Mouse (Mus musculus): ENCODE data around the gene Dclk1.

Gene Dclk1

DNA sequence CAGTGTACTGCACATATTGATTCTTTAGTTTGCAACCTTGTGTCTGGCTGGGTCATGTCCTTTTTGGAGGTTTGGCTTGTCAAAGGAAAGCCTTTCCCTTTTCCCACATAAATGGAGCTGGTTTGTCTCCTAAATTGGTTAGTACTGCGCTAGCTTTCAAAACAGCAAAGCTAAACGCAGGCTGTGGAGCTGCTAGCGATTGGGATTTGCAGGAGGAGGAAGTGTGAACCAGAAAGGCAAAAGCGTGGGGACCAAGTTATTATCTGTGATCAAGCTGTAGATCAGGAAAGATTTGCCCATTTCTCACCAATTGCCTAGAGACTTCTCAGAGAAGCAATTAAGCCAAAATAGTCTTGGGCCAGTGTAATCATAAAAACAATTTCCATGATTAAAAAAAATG is 100.3 kb downstream of the Dclk1 start:
- WGBS = 47% methylated on average over 4 of the region's 4 CpGs

DNA sequence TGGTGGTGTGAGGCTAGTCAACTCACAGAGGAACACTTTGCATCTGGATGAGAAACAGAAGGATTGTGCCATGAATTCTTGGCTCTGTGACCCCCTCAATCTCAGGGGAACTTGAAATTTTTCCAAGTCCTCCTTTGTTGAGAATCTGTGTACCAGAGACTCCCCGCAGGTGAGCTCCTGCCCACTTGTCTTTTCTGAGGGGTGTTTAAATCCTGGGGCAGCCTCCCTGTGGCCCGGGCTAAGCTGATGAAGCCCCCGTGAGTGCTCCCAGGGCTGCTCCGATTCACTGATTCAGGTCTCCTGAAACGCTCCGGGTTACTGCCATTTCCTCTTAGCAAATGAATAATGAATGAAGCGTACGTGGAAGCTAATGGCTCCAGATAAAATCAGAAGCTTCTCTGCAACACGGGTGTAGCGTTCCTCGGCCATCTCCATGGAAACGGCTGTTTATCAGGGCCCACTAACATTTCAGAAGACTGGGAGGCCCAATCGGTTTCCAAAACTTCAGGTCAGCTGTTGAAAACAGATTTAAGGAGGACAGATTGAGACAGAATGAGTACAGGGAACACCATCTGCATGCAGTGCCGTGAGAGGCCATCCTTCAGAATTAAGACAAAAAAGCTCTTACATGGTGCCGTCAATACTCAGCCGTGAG is 105.3 kb downstream of the Dclk1 start:
- 12% methylated on average over 16 of the region's 16 CpGs for WGBS

DNA sequence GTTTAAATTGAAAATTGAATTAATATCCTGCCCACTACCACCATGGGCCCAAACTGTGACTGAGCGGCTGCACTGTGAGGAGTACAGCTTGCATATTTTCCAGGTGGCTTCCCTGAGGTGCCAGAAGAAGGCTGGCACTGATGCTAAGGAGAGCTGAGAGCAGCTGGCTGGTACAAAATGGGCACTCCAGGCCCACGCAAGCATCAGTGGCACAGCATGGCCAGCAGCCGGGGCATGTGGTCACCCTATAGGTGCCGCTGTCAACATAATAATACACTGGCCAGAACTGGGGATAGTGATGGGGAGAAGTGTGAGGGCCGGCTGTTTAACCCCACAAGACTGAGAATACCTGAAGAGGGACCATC is 105.8 kb downstream of the Dclk1 start:
- WGBS = 43% methylated on average over 5 of the region's 5 CpGs

DNA sequence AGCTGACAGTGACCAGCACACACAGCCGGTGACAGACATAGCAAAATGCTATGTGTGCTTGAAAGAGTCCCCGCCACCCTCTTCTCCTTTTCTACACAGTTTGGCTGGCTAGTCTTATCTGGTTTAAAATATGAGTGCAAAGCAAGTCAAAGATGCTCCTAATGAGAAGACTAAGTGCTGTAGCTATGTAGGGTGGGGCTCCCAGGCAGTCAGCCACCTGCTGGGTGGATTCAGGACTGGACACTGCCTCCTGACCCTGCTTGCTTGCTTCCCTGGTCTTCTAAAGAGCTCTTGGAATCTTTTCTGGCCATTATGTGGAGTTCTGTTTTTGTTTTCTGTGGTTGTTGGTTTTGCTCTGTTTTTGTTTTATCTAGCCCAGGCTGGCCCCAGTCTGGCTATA is 108.0 kb downstream of the Dclk1 start:
- 39% methylated on average over 2 of the region's 2 CpGs for WGBS

DNA sequence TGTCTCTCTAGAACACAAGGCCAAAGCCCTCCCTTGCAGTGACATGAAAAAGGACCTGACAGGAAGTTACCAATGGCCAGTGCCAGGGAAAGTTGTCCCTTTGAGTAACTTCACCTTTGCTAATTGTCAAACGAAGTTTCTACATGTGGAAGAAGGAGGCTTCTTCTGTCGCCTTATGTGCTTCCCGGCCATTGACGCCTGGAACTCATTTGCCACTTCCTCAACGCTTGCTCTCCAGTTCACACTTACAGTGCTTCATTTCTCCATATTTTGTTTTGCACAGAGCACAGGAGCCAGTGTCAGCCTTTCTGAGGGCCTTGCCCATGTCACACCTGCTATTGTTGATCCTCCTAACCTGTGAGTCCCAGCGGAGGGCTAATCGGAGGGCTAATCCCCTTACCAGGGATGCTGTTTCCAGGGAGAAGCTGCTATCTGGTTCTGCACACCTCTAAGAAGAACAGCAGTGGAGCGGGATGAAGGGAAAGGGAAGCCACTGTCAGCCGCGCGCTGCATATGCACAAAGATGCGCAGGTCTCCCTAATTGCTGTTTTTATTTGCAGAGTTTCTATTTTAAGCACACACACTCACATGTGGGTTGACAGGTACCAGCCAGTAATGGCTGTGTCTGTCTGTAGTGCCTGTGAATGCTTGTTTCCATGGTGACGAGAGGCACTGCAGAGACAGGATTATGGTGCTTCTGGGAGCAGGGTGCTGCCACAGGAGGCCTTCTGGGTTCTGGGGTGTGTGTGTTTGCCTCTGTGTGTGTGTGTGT is 109.3 kb downstream of the Dclk1 start:
- WGBS = 41% methylated on average over 13 of the region's 13 CpGs

DNA sequence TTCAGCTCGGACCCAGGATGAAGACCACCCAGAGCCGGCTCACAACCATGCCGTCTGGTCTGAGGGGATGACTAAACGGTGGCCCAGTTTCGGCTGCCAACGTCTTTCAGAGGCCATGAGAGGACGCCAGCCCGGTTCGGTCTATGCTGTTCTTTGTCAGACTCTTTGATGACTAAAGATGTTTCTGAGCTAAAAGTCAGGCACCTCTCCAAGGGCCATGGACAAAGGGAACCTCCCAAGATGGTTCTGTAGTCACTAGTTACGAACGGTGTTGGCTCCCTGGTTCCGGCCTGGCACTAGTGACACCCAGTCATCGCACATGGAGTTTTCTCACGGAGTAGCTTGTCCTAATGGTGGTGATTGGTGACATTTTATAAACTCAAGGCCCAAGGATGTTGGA is 110.4 kb downstream of the Dclk1 start:
- 32% methylated on average over 14 of the region's 14 CpGs for WGBS

DNA sequence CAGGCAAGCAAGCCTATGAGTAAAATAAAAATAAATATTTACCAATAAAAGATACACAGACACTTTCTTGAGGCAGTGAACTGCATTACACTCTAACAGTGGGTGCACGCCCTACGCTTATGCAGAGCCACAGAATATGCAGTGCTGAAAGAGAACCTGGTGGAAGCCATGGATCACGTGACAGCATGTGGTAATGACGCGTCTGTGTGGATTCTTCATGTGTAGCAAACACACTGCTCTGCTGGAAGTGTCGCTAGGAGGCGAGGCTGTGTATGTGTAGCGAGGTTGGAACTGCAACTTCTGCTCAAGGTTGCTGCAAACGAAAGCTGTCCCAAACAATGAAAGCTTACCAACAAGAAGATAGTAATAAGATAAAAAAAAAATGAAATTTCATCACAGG is 111.0 kb downstream of the Dclk1 start:
- WGBS = 39% methylated on average over 9 of the region's 9 CpGs

DNA sequence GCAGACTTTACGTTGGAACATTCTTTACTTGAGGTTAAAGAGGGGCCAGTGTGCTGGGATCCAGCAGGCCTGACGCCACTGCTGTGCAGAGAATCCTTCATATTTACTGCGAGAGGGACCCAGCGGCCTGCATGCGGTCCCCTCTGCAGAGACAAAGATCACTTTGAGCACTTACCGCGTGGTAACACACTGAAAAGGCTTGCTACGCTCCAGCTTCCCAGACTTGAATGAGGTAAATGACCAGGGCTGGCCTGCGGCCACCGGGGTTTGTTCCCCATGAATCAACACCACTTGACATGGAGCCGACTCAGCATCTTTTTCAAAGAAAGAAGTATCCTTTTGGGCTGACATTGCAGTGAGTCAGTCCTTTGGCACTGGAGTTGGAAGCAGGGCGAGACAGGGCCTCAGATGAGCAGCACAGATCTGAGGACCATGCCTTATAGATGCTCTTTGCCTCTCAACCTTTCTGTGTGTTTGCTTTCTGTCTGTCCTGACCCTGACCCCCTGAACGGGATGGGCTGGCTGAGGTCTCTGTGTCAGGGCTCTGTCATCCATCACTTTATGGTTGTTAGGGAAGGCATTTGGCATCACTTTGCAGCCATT is 111.8 kb downstream of the Dclk1 start:
- 29% methylated on average over 13 of the region's 13 CpGs for WGBS

DNA sequence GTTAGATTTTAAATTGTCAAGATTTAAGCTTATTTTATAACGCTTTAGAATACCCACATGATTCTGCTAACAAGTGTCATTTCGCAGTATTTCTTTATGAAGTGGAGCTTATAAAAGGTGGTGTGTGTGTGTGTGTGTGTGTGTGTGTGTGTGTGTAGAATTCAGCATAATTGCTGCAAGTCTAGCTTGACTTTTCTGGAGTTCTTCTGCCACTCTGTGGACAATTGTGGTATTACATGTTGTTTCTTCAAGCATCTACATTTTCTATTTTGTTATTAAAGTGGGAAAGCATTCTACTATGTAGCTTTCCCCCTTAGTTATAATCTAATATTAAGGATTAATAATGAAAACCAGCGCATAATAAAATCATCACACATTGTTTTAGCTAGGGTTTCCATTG is 112.6 kb downstream of the Dclk1 start:
- WGBS = 17% methylated on average over 3 of the region's 3 CpGs

DNA sequence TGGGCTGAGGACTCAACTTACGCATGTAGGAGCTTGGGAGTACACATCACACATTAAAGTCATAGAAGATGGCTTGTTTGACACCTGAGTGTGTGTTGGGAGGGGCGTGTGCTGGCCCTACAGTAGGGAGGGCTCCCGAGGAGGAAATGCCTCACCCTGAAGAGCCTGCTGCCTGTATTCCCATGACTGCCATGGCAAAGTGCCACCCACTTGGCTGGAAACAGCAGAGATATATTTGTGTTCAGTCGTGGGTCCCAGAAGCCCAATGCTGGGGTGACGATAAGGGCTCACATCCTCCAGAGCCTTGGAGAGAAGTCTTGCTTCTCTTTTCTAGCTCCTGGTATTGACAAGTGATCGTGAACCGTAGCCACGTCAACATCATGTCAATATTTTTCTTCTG is 116.3 kb downstream of the Dclk1 start:
- 67% methylated on average over 8 of the region's 8 CpGs for WGBS

DNA sequence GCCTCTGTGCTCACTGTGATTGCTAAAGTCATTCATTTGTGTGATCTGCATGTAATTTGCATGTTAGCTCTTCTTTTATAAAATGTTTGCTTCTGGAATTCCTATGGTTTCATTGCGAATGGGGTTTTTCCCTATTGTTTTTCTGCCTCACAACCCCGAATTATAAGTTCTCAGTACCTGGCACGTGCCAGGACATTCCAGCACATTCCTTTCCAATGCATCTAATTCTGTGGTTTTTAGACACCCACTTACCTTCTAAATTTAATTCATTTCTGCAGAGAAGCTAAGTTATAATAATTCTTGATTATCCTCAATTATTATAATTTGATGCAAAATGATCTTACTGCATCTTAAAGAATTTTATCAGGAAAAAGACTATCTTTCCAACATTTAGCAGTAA is 118.7 kb downstream of the Dclk1 start:
- 45% methylated on average over 3 of the region's 3 CpGs for WGBS

DNA sequence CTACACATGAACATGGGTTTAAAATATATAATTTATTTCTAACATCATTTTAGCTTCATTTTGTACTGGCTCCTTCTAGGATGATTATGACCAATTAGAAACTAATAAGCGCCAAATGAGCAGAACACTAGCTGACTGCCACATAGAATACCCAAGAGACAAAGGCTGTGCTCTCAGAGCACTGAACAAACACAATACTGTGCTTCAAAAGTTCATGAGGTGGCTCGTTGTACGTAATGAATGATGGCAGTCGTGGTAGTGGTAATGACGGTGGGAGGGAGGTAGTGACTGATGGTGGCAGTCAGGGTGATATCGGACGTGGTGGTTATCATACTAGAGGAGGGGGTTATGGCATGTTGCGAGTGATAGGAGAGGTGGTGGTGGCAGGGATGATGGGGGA is 125.0 kb downstream of the Dclk1 start:
- WGBS = 78% methylated on average over 8 of the region's 8 CpGs

DNA sequence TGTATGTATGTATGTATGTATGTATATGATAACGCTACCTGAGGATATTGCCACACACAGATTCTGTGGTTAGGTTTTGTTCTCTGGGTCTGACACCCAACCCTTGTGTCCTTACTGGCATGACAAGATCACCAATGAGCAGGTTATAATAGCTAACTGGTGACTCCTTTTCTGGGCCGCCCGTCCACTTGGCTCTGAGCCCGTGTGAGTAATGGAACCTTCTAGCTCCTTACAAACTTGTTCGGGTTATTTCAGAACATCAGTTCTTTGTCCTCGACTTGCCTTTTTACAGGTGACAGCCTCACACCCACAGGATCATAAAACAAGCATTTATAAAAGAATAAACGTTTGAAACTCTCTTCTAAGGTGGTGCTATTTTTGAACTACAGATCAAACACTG is 127.0 kb downstream of the Dclk1 start:
- WGBS = 59% methylated on average over 7 of the region's 7 CpGs

DNA sequence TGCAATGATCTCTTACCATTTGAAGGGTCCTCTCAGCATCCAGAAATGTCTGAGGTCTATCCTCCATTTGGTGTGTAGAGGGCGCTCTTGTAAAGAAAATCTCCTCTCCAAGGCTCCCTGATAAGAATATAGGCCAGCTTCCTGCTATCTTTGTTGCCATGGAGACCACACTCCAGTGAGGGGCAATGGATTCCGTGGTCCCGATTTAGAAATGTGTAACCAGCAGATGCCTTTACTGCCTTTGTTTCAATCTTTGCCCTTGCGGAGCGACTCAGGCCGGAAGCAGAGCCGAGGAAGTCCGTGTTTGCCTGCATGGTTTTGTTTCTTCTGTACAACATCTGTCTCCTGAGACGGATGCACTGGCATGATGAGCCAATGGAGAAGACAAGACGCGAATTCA is 131.5 kb downstream of the Dclk1 start:
- 3% methylated on average over 11 of the region's 11 CpGs for WGBS

DNA sequence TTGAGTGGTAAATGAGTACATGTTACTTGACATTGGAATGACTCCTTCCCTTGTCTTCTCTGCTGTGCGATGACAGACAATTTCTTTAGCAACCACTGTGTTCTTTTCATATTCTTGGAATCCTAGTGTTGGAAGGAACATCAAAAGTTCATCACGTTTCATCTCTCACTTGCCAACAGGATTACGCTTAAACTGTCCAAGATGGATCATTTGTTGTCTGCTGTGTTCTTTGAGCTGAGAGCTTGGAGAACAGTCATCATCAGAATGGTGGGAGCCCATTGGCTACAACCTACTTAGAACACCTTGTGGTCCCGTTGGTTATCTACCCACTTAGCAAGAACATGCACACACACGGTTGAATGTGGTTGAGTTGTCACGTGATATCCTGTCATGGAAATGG is 136.4 kb downstream of the Dclk1 start:
- 71% methylated on average over 6 of the region's 6 CpGs for WGBS

DNA sequence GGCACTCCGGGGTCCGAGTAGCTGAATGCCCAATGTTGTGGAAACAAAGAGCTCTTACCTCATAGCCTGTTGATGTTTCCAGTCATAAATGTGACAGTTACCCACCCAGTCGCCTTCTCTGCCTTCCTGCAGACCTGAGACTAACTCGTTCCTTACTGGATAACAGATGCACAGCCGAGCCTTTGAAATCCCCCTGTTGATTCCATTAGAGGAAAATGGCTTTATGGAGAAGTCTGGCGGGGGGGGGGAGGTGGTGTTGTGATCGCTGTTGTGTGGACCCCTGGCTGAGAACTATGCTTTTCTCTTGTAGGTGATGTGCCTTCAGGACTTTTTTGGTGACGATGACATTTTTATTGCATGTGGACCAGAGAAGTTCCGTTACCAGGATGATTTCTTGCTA is 138.3 kb downstream of the Dclk1 start:
- WGBS = 61% methylated on average over 9 of the region's 9 CpGs

DNA sequence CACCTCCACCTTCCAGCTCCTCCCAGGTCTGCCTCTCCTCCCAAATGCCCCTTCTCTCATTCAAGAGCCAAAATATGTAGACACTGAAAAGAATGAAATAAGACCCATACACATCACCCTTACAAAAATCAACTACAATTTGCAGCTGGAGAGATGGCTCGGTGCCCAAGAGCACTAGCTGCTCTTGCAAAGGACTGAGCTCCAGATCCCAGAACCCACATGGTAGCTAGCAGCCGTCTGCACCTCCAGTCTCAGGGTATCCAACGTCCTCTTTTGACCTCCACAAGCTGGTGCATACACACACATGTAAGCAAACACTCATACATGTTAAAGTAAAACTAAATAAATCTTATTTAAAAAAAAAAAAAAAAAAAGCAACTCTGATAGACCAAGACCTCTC is 150.4 kb downstream of the Dclk1 start:
- WGBS = 37% methylated on average over 3 of the region's 3 CpGs

DNA sequence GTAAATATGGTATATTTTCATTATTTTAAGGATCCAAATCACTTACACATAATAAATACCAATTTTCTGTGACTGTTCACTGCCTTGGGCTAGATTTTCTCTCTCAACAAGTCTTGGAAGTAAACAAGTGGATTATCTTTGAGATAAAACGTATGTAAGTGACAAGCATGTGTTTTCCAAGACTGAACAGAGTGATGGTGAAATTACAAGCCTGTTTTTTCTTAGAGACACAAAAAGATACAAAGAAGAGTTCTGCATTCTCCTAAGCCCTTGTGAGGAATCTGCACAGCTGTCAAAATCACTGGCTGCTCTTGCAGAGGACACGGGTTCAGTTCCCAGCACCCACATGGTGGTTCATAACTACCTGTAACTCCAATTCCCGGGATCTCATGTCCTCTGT is 151.4 kb downstream of the Dclk1 start:
- WGBS = 76% methylated on average over 3 of the region's 3 CpGs

DNA sequence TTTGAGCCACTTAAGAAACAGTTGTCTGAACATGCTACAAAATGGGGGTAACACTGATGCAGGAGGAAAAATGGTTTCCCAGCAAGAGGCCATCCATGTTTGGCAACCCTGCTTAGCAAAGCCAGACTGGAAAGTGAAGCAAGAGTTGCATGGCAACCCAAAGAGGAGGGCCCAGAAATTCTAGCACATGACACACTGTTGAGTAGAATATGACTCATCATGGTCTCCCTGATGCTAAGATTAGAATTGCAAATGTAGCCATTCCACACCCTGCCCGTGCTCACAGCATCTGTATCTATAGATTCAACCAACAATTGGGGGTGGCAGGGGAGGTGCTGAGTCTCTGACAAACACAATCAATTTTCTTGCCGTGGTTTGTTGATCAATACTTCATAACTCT is 154.6 kb downstream of the Dclk1 start:
- WGBS = 47% methylated on average over 2 of the region's 2 CpGs

DNA sequence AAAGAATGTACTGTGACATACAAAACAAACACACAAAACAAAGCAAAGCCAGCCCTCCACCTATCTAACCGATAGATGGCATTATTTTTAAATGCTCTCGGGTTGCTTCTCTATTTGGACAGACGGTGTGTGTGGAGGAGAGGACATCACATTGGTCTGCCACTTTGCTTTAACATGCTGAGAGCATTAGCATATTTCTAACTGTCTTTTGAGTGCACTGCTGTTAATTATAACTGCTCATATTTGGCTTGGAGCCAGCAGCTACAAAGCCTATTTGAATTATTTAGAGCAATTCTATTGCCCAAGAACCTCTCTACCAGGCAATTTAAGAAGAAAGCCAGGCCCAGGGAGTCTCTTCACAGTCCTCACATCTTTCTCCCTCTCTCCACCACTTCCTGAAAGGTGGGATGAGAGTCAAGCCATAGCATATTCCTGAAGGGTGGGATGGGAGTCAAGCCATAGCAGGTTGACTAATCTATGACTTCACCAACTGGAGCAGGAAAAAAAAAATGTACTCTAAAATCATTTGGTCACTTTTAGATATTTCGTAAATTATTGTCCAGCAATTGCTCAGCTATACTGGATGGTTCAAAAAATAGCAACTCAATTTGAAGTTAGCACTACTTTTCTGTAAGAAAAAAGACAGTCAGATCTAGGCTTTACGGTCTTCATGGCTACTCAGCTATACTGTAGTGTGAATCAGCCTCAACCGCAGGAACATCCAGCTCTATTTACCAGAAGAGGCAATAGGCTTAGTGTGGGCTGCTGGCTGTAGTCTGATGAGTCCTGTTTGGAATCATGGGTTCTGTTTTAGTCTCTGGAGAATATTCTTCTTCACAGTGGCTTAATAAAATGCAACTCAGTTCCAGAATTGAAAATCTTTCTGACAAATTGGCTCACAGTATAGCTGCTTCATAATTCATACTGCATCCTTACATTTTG is 155.9 kb downstream of the Dclk1 start:
- WGBS = 47% methylated on average over 6 of the region's 6 CpGs

DNA sequence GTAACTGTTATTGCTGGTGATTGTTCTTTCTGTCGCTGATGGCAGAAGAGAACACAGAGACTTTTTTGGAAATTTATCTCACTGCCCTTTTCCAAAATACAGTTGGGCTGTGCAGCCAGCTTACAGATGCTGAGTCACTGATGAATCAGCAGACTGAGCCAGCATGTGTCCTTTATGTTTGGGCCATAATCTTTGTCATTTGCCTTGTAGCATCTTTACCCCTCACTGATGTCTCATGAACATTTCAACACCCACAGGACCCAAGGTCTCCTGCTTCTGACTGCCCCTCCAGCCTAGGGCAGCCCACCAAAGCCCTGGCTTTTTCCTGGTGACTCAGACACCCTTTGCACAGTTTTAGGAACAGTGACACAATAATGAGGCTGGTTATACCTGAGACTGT is 159.1 kb downstream of the Dclk1 start:
- 61% methylated on average over 1 of the region's 1 CpGs for WGBS

DNA sequence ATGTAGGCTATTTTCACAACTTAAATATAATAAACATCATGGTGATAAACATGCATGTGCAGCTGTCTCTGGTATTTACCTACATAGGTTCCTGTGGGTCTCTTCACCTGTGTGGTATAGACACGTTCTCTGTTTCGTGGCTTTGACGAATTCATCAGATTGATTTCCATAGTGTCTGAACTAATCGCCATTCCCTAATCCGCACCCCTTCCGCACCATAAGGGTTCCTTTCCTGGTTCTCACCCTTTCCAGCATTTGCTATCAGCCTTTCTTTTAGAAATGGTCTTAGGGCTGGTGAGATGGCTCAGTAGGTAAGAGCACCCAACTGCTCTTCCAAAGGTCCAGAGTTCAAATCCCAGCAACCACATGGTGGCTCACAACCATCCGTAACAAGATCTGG is 162.6 kb downstream of the Dclk1 start:
- WGBS = 98% methylated on average over 7 of the region's 7 CpGs

Measured in cerebral cortex, adult 2 months (tissue).